Mouse (Mus musculus): ENCODE measurements around the gene Mier2. TPM values are rescaled to one million over a fixed set of nuclear protein-coding genes. Genes with fewer than 3 reads are reported as not detected.

The Mier2 gene
- total RNA-seq, 1 experiment = 58.5 TPM

- Histone ChIP-seq H3K9me3 (ENCODE audit: control insufficient read depth, insufficient read depth, low read depth, low read length) (no peaks in the 10 kb centered on the region), H3K4me3 (ENCODE audit: insufficient read depth in 1 of 2, low read depth in 1 of 2, low read length in 2 of 2, poor library complexity in 1 of 2, severe bottlenecking in 1 of 2) (no peak overlapping the region), H3K4me1 (ENCODE audit: control insufficient read depth in 2 of 2, insufficient read depth in 2 of 2, low read length in 2 of 2, poor library complexity in 1 of 2) (peaks cover 0 to 7% of the 10 kb centered on the region in 2 experiments; a peak in 2 of 4 replicates), H3K9ac (ENCODE audit: insufficient read depth, low read depth, low read length, poor library complexity, severe bottlenecking) (no peak overlapping the region), H3K27ac (ENCODE audit: insufficient read depth, low read depth, low read length, poor library complexity, severe bottlenecking) (no peak overlapping the region), H3K36me3 (ENCODE audit: control insufficient read depth, insufficient read depth, low read length, poor library complexity, severe bottlenecking) (peaks cover 20% of the 10 kb centered on the region)
- TF ChIP-seq ZNF384 (IDR thresholded peaks at IDR 0.05; ENCODE audit: low read depth, low read length) (no peak), MAFK (IDR thresholded peaks at IDR 0.05; ENCODE audit: insufficient read depth, low read depth, low read length) (no peak), ZC3H11A (IDR thresholded peaks at IDR 0.05; ENCODE audit: borderline replicate concordance, low read depth, low read length) (no peak), HCFC1 (IDR thresholded peaks at IDR 0.05; ENCODE audit: borderline replicate concordance, insufficient read depth, low read length) (no peak), CHD2 (IDR thresholded peaks at IDR 0.05; ENCODE audit: low read depth, low read length) (no peak)
- in situ Hi-C loops (cut with MboI; ENCODE audit: low sequenced_read_pairs in 2 of 2, unreplicated experiment in 2 of 2) = no loop called here
- no peak for DNase-seq (ENCODE audit: low read depth, low spot score)
Observed at GRCm38 (mm10) chr10:79536461-79537080, 18.4 kb downstream of the Mier2 start.

DNA sequence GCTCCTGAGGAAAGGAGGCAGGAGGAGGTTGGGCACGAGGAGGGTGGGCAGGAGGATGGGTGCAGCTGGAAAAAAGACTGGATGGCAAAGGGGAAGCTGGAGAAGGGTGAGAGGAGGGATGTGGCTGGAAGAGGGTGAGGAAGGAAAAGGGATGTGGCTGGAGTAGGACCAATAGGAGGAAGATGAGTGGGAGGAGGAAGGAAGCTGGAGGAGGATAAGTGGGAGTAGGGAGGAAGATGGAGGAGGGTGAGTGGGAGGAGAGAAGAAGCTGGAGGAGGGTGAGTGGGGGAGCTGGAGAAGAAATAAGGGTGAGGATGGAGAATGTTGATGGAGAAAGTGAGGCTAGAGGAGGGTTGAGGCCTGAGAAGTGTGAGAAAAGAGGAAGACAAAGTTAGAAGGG lies 19.6 kb downstream of the Mier2 start:
- no peak for TF ChIP-seq HCFC1 (IDR thresholded peaks at IDR 0.05; ENCODE audit: borderline replicate concordance, insufficient read depth, low read length)
- no peak for TF ChIP-seq MAFK (IDR thresholded peaks at IDR 0.05; ENCODE audit: insufficient read depth, low read depth, low read length)
- no peak for TF ChIP-seq CHD2 (IDR thresholded peaks at IDR 0.05; ENCODE audit: low read depth, low read length)
- TF ChIP-seq ZNF384 (IDR thresholded peaks at IDR 0.05; ENCODE audit: low read depth, low read length) = no peak
- no peak for TF ChIP-seq ZC3H11A (IDR thresholded peaks at IDR 0.05; ENCODE audit: borderline replicate concordance, low read depth, low read length)
- no peak overlapping the region for H3K27ac ChIP-seq (ENCODE audit: insufficient read depth, low read depth, low read length, poor library complexity, severe bottlenecking)
- H3K9me3 ChIP-seq (ENCODE audit: control insufficient read depth, insufficient read depth, low read depth, low read length) = no peaks in the 10 kb centered on the region
- H3K36me3 ChIP-seq (ENCODE audit: control insufficient read depth, insufficient read depth, low read length, poor library complexity, severe bottlenecking) = peaks cover 9% of the 10 kb centered on the region
- peaks cover 0 to 10% of the 10 kb centered on the region in 2 experiments; a peak in 2 of 4 replicates for H3K4me1 ChIP-seq (ENCODE audit: control insufficient read depth in 2 of 2, insufficient read depth in 2 of 2, low read length in 2 of 2, poor library complexity in 1 of 2)
- in situ Hi-C loops (cut with MboI; ENCODE audit: low sequenced_read_pairs in 2 of 2, unreplicated experiment in 2 of 2) = no loop called here
- H3K4me3 ChIP-seq (ENCODE audit: insufficient read depth in 1 of 2, low read depth in 1 of 2, low read length in 2 of 2, poor library complexity in 1 of 2, severe bottlenecking in 1 of 2) = no peak overlapping the region
- H3K9ac ChIP-seq (ENCODE audit: insufficient read depth, low read depth, low read length, poor library complexity, severe bottlenecking) = no peak overlapping the region
- no peak for DNase-seq (ENCODE audit: low read depth, low spot score)

DNA sequence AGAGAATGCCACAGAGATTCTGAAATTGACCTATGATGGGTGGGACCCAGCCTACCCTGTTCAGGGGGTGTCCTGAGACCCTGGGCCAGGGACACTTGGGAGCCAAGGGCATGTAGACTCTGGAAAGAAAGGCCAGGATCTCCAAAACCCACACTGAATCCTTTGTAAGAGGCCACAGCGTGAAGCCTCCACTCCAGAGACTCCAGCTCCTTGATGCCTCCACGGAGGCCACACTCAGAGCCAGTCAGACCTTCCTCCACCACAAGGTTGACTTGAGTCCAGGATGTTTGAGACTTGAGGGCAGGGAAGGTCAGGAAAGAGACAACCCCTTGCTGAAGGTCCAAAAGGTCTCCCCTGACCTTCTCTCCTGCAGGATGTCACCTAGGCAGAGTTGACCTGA lies 20.6 kb downstream of the Mier2 start:
- in situ Hi-C loops (cut with MboI; ENCODE audit: low sequenced_read_pairs in 2 of 2, unreplicated experiment in 2 of 2) = no loop called here
- TF ChIP-seq CHD2 (IDR thresholded peaks at IDR 0.05; ENCODE audit: low read depth, low read length) (no peak), ZC3H11A (IDR thresholded peaks at IDR 0.05; ENCODE audit: borderline replicate concordance, low read depth, low read length) (no peak), MAFK (IDR thresholded peaks at IDR 0.05; ENCODE audit: insufficient read depth, low read depth, low read length) (no peak), ZNF384 (IDR thresholded peaks at IDR 0.05; ENCODE audit: low read depth, low read length) (no peak), HCFC1 (IDR thresholded peaks at IDR 0.05; ENCODE audit: borderline replicate concordance, insufficient read depth, low read length) (no peak)
- no peak for DNase-seq (ENCODE audit: low read depth, low spot score)
- H3K4me1 ChIP-seq (ENCODE audit: control insufficient read depth in 2 of 2, insufficient read depth in 2 of 2, low read length in 2 of 2, poor library complexity in 1 of 2) = peaks cover 0 to 10% of the 10 kb centered on the region in 2 experiments; a peak in 2 of 4 replicates
- no peaks in the 10 kb centered on the region; the same call in 1 of the 2 replicates for H3K36me3 ChIP-seq (ENCODE audit: control insufficient read depth, insufficient read depth, low read length, poor library complexity, severe bottlenecking)
- H3K4me3 ChIP-seq (ENCODE audit: insufficient read depth in 1 of 2, low read depth in 1 of 2, low read length in 2 of 2, poor library complexity in 1 of 2, severe bottlenecking in 1 of 2) = no peak overlapping the region
- H3K9ac ChIP-seq (ENCODE audit: insufficient read depth, low read depth, low read length, poor library complexity, severe bottlenecking) = no peak overlapping the region
- no peak overlapping the region for H3K27ac ChIP-seq (ENCODE audit: insufficient read depth, low read depth, low read length, poor library complexity, severe bottlenecking)
- H3K9me3 ChIP-seq (ENCODE audit: control insufficient read depth, insufficient read depth, low read depth, low read length) = no peaks in the 10 kb centered on the region

DNA sequence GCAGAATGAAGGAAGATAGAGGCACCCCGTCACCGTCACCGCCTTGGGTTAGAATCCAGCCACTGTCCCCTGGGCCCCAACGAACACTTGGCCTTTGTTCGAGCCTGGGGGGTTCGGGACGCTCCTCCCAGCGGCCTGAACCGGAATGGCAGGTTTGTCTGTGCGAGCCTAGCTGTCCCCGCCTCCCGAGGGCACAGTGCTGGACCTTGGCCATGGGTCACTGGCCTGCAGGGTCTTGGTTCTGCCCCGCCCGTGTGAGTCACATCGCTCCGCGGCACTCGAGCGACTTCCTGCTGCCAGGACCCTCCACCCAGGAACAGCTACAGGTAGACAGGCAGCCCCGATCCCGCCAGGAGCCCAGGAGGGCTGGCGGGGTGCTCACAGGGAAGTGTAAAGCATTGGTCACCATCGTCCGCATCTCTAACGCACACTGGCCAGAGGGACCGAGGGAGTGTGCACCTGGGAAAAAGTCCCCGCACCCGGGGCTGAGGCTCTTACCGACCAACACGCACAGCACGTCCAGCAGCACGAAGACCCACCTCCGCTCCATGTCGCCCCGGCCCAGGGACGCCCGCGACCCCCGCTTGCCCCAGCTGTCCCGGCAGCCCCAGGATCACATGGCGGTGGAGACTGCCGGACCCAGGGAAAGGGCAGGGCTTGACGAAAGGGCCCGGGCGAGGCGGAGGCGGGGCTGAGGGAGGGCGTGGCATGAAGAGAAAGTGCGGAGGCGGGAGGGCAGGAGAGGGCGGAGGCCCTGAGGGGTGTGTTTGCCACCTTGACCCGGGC lies 21.7 kb downstream of the Mier2 start, which contains the start of gene Plpp2:
Gene Plpp2 (minus strand): TSS at position 671 of the 786 bp plus-strand sequence.
- in situ Hi-C loops (cut with MboI; ENCODE audit: low sequenced_read_pairs in 2 of 2, unreplicated experiment in 2 of 2) = no loop called here
- no peak within 1 kb of the TSS for H3K27ac ChIP-seq (ENCODE audit: insufficient read depth, low read depth, low read length, poor library complexity, severe bottlenecking)
- H3K9me3 ChIP-seq (ENCODE audit: control insufficient read depth, insufficient read depth, low read depth, low read length) = no peaks in the 10 kb centered on the region
- peak within 1 kb of the TSS; percentile 48 for H3K9ac ChIP-seq (ENCODE audit: insufficient read depth, low read depth, low read length, poor library complexity, severe bottlenecking)
- peak within 1 kb of the TSS; percentile 81 to 83 for H3K4me3 ChIP-seq (ENCODE audit: insufficient read depth in 1 of 2, low read depth in 1 of 2, low read length in 2 of 2, poor library complexity in 1 of 2, severe bottlenecking in 1 of 2)
- peaks cover 0 to 10% of the 10 kb centered on the region in 2 experiments; a peak in 2 of 4 replicates for H3K4me1 ChIP-seq (ENCODE audit: control insufficient read depth in 2 of 2, insufficient read depth in 2 of 2, low read length in 2 of 2, poor library complexity in 1 of 2)
- TF ChIP-seq ZC3H11A (IDR thresholded peaks at IDR 0.05; ENCODE audit: borderline replicate concordance, low read depth, low read length) (no peak), HCFC1 (IDR thresholded peaks at IDR 0.05; ENCODE audit: borderline replicate concordance, insufficient read depth, low read length) (no peak), CHD2 (IDR thresholded peaks at IDR 0.05; ENCODE audit: low read depth, low read length) (no peak), ZNF384 (IDR thresholded peaks at IDR 0.05; ENCODE audit: low read depth, low read length) (no peak), MAFK (IDR thresholded peaks at IDR 0.05; ENCODE audit: insufficient read depth, low read depth, low read length) (no peak)
- H3K36me3 ChIP-seq (ENCODE audit: control insufficient read depth, insufficient read depth, low read length, poor library complexity, severe bottlenecking) = no peaks in the 10 kb centered on the region; the same call in 1 of the 2 replicates
- peak; percentile 62 for DNase-seq (ENCODE audit: low read depth, low spot score)

Data from ES-E14 (cell line).